Mouse (Mus musculus): ENCODE results near the gene Fstl4.

GRCm38 (mm10) chr11:53003361-53003760 lies 238.9 kb downstream of the Fstl4 start:
- TF ChIP-seq GATA1 (IDR thresholded peaks at IDR 0.05; ENCODE audit: borderline replicate concordance, low read length) (no peak), FLI1 (IDR thresholded peaks at IDR 0.05; ENCODE audit: low read length) (no peak)

Data from megakaryocyte, embryonic 14.5 days (primary cell).